Mouse (Mus musculus): ENCODE data around the gene Kmt2c. TPM values are rescaled to one million over a fixed set of nuclear protein-coding genes. Genes with fewer than 3 reads are reported as not detected.
A peak's percentile ranks its signal among the peaks of the same experiment; 100 is the strongest.

Kmt2c gene
- polyA plus RNA-seq, 1 experiment from 2014 or later = 12.1 TPM

- Histone ChIP-seq H3K27ac (ENCODE audit: low read depth, low read length) (no peak overlapping the region), H3K4me1 (ENCODE audit: control insufficient read depth, insufficient read depth, low read depth, low read length) (no peaks in the 10 kb centered on the region), H3K36me3 (ENCODE audit: control insufficient read depth, insufficient read depth, low read length) (no peaks in the 10 kb centered on the region), H3K9me3 (ENCODE audit: control insufficient read depth, low read length) (no peaks in the 10 kb centered on the region), H3K9ac (ENCODE audit: low read depth, low read length) (no peak overlapping the region), H3K4me2 (ENCODE audit: low read length) (no peak overlapping the region), H3K4me3 (ENCODE audit: low read length) (no peak overlapping the region), H3K27me3 (replicated peaks; ENCODE audit: control insufficient read depth, insufficient read depth, low read length) (no peaks in the 10 kb centered on the region)
- ATAC-seq = no peak
- 86% methylated on average over 5 of the region's 5 CpGs for WGBS
Observed at GRCm38 (mm10) chr5:25521461-25521860, 22.9 kb upstream of the Kmt2c start.

DNA sequence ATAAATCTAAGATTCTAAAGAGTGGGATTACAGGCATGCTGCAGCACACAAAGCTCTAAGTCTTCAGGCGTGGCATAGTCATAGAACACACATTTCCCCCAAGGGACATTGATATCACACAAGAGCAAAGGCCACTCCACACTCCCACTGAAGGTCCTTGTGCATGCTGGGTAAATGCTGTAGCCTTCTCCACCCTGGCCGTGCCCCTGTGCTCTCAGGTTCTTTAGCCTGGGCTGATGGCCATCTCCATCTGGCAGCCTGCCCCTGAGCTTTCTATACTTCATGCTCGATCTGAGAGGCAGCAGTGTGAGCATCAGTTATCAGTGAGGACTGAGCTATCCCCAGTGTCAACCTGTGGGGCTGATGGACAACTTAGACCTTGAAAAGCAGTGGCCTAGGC is 21.2 kb upstream of the Kmt2c start:
- H3K27me3 ChIP-seq (replicated peaks; ENCODE audit: control insufficient read depth, insufficient read depth, low read length) = no peaks in the 10 kb centered on the region
- H3K4me1 ChIP-seq (ENCODE audit: control insufficient read depth, insufficient read depth, low read depth, low read length) = no peaks in the 10 kb centered on the region
- 65% methylated on average over 3 of the region's 3 CpGs for WGBS
- no peak overlapping the region for H3K4me3 ChIP-seq (ENCODE audit: low read length)
- H3K4me2 ChIP-seq (ENCODE audit: low read length) = no peak overlapping the region
- H3K9ac ChIP-seq (ENCODE audit: low read depth, low read length) = no peak overlapping the region
- H3K36me3 ChIP-seq (ENCODE audit: control insufficient read depth, insufficient read depth, low read length) = no peaks in the 10 kb centered on the region
- ATAC-seq = no peak
- no peak overlapping the region for H3K27ac ChIP-seq (ENCODE audit: low read depth, low read length)
- H3K9me3 ChIP-seq (ENCODE audit: control insufficient read depth, low read length) = no peaks in the 10 kb centered on the region

GRCm38 (mm10) chr5:25517550-25517949 is 19.0 kb upstream of the Kmt2c start:
- Histone ChIP-seq H3K27me3 (replicated peaks; ENCODE audit: control insufficient read depth, insufficient read depth, low read length) (no peaks in the 10 kb centered on the region), H3K4me2 (ENCODE audit: low read length) (no peak overlapping the region), H3K9me3 (ENCODE audit: control insufficient read depth, low read length) (no peaks in the 10 kb centered on the region), H3K27ac (ENCODE audit: low read depth, low read length) (no peak overlapping the region), H3K9ac (ENCODE audit: low read depth, low read length) (no peak overlapping the region), H3K4me3 (ENCODE audit: low read length) (no peak overlapping the region), H3K4me1 (ENCODE audit: control insufficient read depth, insufficient read depth, low read depth, low read length) (no peaks in the 10 kb centered on the region), H3K36me3 (ENCODE audit: control insufficient read depth, insufficient read depth, low read length) (no peaks in the 10 kb centered on the region)
- no peak for ATAC-seq
- 90% methylated on average over 5 of the region's 5 CpGs for WGBS

GRCm38 (mm10) chr5:25516301-25516895 is 17.8 kb upstream of the Kmt2c start:
- 95% methylated on average over 11 of the region's 11 CpGs for WGBS
- Histone ChIP-seq H3K27ac (ENCODE audit: low read depth, low read length) (no peak overlapping the region), H3K4me3 (ENCODE audit: low read length) (no peak overlapping the region)

DNA sequence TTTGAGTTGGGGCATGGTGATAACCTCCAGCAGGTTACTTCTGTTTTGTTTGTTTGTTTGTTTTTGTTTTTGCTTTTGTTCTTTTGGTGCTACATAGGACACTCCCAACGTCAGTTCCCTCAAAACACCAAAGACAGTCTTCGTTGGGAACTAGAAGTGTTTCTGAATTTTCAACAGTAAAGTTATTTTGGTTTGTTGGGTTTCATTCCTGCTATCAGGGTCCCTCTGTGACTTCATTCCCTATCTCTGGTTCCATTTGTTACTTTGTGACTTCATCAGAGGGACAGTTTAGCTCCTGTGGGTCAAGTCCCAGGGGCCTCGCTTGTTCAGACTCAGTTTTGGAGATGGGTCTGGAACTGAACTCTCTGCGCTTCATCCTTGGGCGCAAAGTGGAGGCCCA is 17.2 kb upstream of the Kmt2c start, which contains the start of gene Cct8l1:
Cct8l1 (plus strand) TSS at position 301 of the 400 bp plus-strand sequence.
- H3K9ac ChIP-seq (ENCODE audit: low read depth, low read length) = no peak within 1 kb of the TSS
- no peak for ATAC-seq
- no peaks in the 10 kb centered on the region for H3K4me1 ChIP-seq (ENCODE audit: control insufficient read depth, insufficient read depth, low read depth, low read length)
- 92% methylated on average over 5 of the region's 5 CpGs for WGBS
- H3K27ac ChIP-seq (ENCODE audit: low read depth, low read length) = no peak within 1 kb of the TSS
- no peak within 1 kb of the TSS for H3K4me3 ChIP-seq (ENCODE audit: low read length)
- no peak within 1 kb of the TSS for H3K4me2 ChIP-seq (ENCODE audit: low read length)
- H3K27me3 ChIP-seq (replicated peaks; ENCODE audit: control insufficient read depth, insufficient read depth, low read length) = no peaks in the 10 kb centered on the region
- H3K9me3 ChIP-seq (ENCODE audit: control insufficient read depth, low read length) = no peaks in the 10 kb centered on the region
- H3K36me3 ChIP-seq (ENCODE audit: control insufficient read depth, insufficient read depth, low read length) = no peaks in the 10 kb centered on the region

More at GRCm38 (mm10) chr5:25516301-25516895, 17.8 kb upstream of the Kmt2c start:
- H3K36me3 ChIP-seq (ENCODE audit: control insufficient read depth, insufficient read depth, low read length) = no peaks in the 10 kb centered on the region
- no peaks in the 10 kb centered on the region for H3K4me1 ChIP-seq (ENCODE audit: control insufficient read depth, insufficient read depth, low read depth, low read length)
- no peak for ATAC-seq
- no peak overlapping the region for H3K9ac ChIP-seq (ENCODE audit: low read depth, low read length)
- H3K9me3 ChIP-seq (ENCODE audit: control insufficient read depth, low read length) = no peaks in the 10 kb centered on the region
- no peaks in the 10 kb centered on the region for H3K27me3 ChIP-seq (replicated peaks; ENCODE audit: control insufficient read depth, insufficient read depth, low read length)
- H3K4me2 ChIP-seq (ENCODE audit: low read length) = no peak overlapping the region

- Histone ChIP-seq H3K4me3 (ENCODE audit: low read length) (no peak overlapping the region), H3K4me2 (ENCODE audit: low read length) (no peak overlapping the region), H3K9ac (ENCODE audit: low read depth, low read length) (no peak overlapping the region), H3K27me3 (replicated peaks; ENCODE audit: control insufficient read depth, insufficient read depth, low read length) (no peaks in the 10 kb centered on the region), H3K36me3 (ENCODE audit: control insufficient read depth, insufficient read depth, low read length) (no peaks in the 10 kb centered on the region), H3K9me3 (ENCODE audit: control insufficient read depth, low read length) (no peaks in the 10 kb centered on the region), H3K27ac (ENCODE audit: low read depth, low read length) (no peak overlapping the region), H3K4me1 (ENCODE audit: control insufficient read depth, insufficient read depth, low read depth, low read length) (no peaks in the 10 kb centered on the region)
- ATAC-seq = no peak
- 84% methylated on average over 5 of the region's 5 CpGs for WGBS
Observed at GRCm38 (mm10) chr5:25506041-25506440, 7.5 kb upstream of the Kmt2c start.

- peak overlapping the region; percentile 99 for H3K4me3 ChIP-seq (ENCODE audit: low read length)
- peak overlapping the region; percentile 60 for H3K4me2 ChIP-seq (ENCODE audit: low read length)
- no peaks in the 10 kb centered on the region for H3K36me3 ChIP-seq (ENCODE audit: control insufficient read depth, insufficient read depth, low read length)
- peak overlapping the region; percentile 95; the same call in 1 of the 2 replicates for H3K9ac ChIP-seq (ENCODE audit: low read depth, low read length)
- 66% methylated on average over 7 of the region's 7 CpGs for WGBS
- no peaks in the 10 kb centered on the region for H3K27me3 ChIP-seq (replicated peaks; ENCODE audit: control insufficient read depth, insufficient read depth, low read length)
- peaks cover 14% of the 10 kb centered on the region for H3K4me1 ChIP-seq (ENCODE audit: control insufficient read depth, insufficient read depth, low read depth, low read length)
- H3K27ac ChIP-seq (ENCODE audit: low read depth, low read length) = no peak overlapping the region
- ATAC-seq = no peak
- H3K9me3 ChIP-seq (ENCODE audit: control insufficient read depth, low read length) = no peaks in the 10 kb centered on the region
Observed at GRCm38 (mm10) chr5:25500686-25501085, 2.1 kb upstream of the Kmt2c start.

DNA sequence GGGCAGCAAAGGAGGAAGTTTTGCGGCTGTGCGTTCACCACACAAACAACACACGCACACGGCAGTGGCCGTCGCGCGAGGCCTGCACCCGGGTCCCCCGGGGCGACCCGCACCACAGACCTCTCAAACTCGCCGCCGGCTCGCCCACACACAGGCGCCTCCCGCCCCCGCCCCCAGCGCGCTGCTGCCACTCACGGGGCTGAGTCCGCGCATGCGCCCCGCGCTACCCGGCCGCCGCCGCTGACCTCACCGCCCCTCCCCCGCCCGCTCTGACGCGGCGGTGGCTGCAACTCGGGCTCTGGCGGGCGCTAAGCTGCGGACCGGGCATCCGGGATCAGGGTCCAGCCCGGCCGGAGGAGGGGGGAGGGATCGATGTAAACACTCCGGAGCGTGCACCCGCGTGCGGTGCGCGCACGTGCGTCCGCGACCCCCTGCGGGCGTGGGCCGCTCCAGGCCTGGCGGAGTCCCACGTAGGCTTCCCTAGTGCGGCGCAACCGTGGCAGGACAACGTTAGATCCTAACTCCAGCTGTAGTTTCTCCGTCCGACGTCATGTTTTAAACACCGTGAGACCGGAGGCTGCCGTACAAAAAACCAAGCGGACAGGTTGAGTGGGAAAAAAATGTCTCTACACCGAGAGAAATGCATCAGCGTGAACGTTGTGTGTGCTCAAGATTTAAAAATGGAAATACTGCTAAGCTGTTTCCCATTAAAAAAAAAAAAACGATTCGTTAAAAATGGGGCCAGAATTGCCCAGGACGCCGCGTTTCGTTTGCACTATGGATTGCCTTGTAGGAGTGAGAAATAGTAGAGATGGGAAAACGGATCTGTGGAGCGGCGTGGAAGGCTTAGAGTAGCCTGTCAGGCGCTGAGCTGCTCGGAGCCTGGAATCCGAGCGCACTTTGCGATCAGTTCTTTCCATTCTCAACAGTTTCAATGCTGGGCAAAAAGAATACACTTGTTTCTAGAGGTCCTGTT is 1.1 kb upstream of the Kmt2c start:
- WGBS = under 1% methylated on average over 80 of the region's 90 CpGs
- H3K9me3 ChIP-seq (ENCODE audit: control insufficient read depth, low read length) = no peaks in the 10 kb centered on the region
- no peaks in the 10 kb centered on the region for H3K27me3 ChIP-seq (replicated peaks; ENCODE audit: control insufficient read depth, insufficient read depth, low read length)
- peak overlapping the region; percentile 70 for H3K4me2 ChIP-seq (ENCODE audit: low read length)
- no peaks in the 10 kb centered on the region for H3K36me3 ChIP-seq (ENCODE audit: control insufficient read depth, insufficient read depth, low read length)
- ATAC-seq = peak; percentile 89
- H3K4me3 ChIP-seq (ENCODE audit: low read length) = peak overlapping the region; percentile 99
- H3K9ac ChIP-seq (ENCODE audit: low read depth, low read length) = peak overlapping the region; percentile 95
- H3K4me1 ChIP-seq (ENCODE audit: control insufficient read depth, insufficient read depth, low read depth, low read length) = peaks cover 14% of the 10 kb centered on the region
- H3K27ac ChIP-seq (ENCODE audit: low read depth, low read length) = peak overlapping the region; percentile 99

GRCm38 (mm10) chr5:25498821-25499422 is 339 bp upstream of the Kmt2c start:
- Histone ChIP-seq H3K9me3 (ENCODE audit: control insufficient read depth, low read length) (no peaks in the 10 kb centered on the region), H3K4me1 (ENCODE audit: control insufficient read depth, insufficient read depth, low read depth, low read length) (peaks cover 14% of the 10 kb centered on the region), H3K4me3 (ENCODE audit: low read length) (peak overlapping the region; percentile 99), H3K4me2 (ENCODE audit: low read length) (peak overlapping the region; percentile 70), H3K27me3 (replicated peaks; ENCODE audit: control insufficient read depth, insufficient read depth, low read length) (no peaks in the 10 kb centered on the region), H3K27ac (ENCODE audit: low read depth, low read length) (peak overlapping the region; percentile 99), H3K9ac (ENCODE audit: low read depth, low read length) (peak overlapping the region; percentile 95), H3K36me3 (ENCODE audit: control insufficient read depth, insufficient read depth, low read length) (no peaks in the 10 kb centered on the region)
- peak; percentile 85 for ATAC-seq
- WGBS = under 1% methylated on average over 34 of the region's 87 CpGs

Data from hindbrain, embryonic 16.5 days (tissue).